Mouse (Mus musculus): Measurements from ENCODE around the gene Poc5.

GRCm38 (mm10) chr13:96377883-96378282, 10.2 kb upstream of the Poc5 start:
- TF ChIP-seq POLR2A (IDR thresholded peaks at IDR 0.05; ENCODE audit: low read depth, low read length) (no peak), CTCF (conservative IDR thresholded peaks at IDR 0.05 in 1 of 2, IDR thresholded peaks at IDR 0.05 in 1 of 2; ENCODE audit: low read depth in 2 of 2, low read length in 2 of 2) (no peak), HCFC1 (IDR thresholded peaks at IDR 0.05; ENCODE audit: low read depth, low read length) (no peak), ZNF384 (IDR thresholded peaks at IDR 0.05; ENCODE audit: low read depth, low read length) (no peak), TBP (conservative IDR thresholded peaks at IDR 0.05; ENCODE audit: low read depth, low read length) (no peak), MAX (IDR thresholded peaks at IDR 0.05; ENCODE audit: low read length) (no peak), ZMIZ1 (IDR thresholded peaks at IDR 0.05; ENCODE audit: low read depth, low read length) (no peak), IRF4 (IDR thresholded peaks at IDR 0.05; ENCODE audit: low read depth, low read length) (no peak), MEF2A (IDR thresholded peaks at IDR 0.05; ENCODE audit: borderline replicate concordance, low read depth, low read length) (no peak), JUND (conservative IDR thresholded peaks at IDR 0.05; ENCODE audit: low read depth, low read length) (no peak), EP300 (IDR thresholded peaks at IDR 0.05; ENCODE audit: low read length) (no peak), MYC (IDR thresholded peaks at IDR 0.05; ENCODE audit: low read depth, low read length) (no peak)
